Mouse (Mus musculus): ENCODE data around the gene Chsy1. TPM values are rescaled to one million over a fixed set of nuclear protein-coding genes. Genes with fewer than 3 reads are reported as not detected.
"Not testable (repeated sequence)": the region's sequence is repeated elsewhere in the genome, so short reads cannot be mapped to it uniquely, and the experiment has no call there.

Chsy1 gene
- polyA plus RNA-seq, 1 experiment from 2014 or later = 9.9 TPM

GRCm38 (mm10) chr7:66180260-66180659, 70.9 kb downstream of the Chsy1 start:
- WGBS = 86% methylated on average over 3 of the region's 3 CpGs
- Histone ChIP-seq H3K4me2 (no peak overlapping the region), H3K4me1 (no peaks in the 10 kb centered on the region), H3K9ac (replicated peaks) (no peak overlapping the region), H3K36me3 (peaks cover 4% of the 10 kb centered on the region; the same call in 1 of the 2 replicates), H3K27me3 (replicated peaks) (no peaks in the 10 kb centered on the region), H3K27ac (replicated peaks) (no peak overlapping the region), H3K9me3 (replicated peaks) (no peaks in the 10 kb centered on the region), H3K4me3 (replicated peaks) (no peak overlapping the region)
- ATAC-seq (ENCODE audit: low FRiP score) = no peak

- no peaks in the 10 kb centered on the region for H3K36me3 ChIP-seq
- 84% methylated on average over 10 of the region's 10 CpGs for WGBS
- H3K4me2 ChIP-seq = no peak overlapping the region
- no peak for ATAC-seq (ENCODE audit: low FRiP score)
- H3K27ac ChIP-seq (replicated peaks) = no peak overlapping the region
- no peaks in the 10 kb centered on the region for H3K9me3 ChIP-seq (replicated peaks)
- H3K27me3 ChIP-seq (replicated peaks) = no peaks in the 10 kb centered on the region
- H3K4me3 ChIP-seq (replicated peaks) = no peak overlapping the region
- H3K9ac ChIP-seq (replicated peaks) = no peak overlapping the region
- no peaks in the 10 kb centered on the region for H3K4me1 ChIP-seq
Measured at GRCm38 (mm10) chr7:66180711-66181365, 71.5 kb downstream of the Chsy1 start.

- WGBS = 87% methylated on average over 7 of the region's 7 CpGs
- Histone ChIP-seq H3K4me2 (no peak overlapping the region), H3K4me3 (replicated peaks) (no peak overlapping the region), H3K27me3 (replicated peaks) (no peaks in the 10 kb centered on the region), H3K9ac (replicated peaks) (no peak overlapping the region), H3K4me1 (no peaks in the 10 kb centered on the region), H3K9me3 (replicated peaks) (no peaks in the 10 kb centered on the region), H3K27ac (replicated peaks) (no peak overlapping the region), H3K36me3 (no peaks in the 10 kb centered on the region)
- ATAC-seq (ENCODE audit: low FRiP score) = no peak
Measured at GRCm38 (mm10) chr7:66182075-66182715, 72.9 kb downstream of the Chsy1 start.

GRCm38 (mm10) chr7:66183404-66183803, 74.1 kb downstream of the Chsy1 start:
- H3K27me3 ChIP-seq (replicated peaks) = no peaks in the 10 kb centered on the region
- H3K27ac ChIP-seq (replicated peaks) = no peak overlapping the region
- H3K36me3 ChIP-seq = no peaks in the 10 kb centered on the region
- no peak overlapping the region for H3K4me3 ChIP-seq (replicated peaks)
- H3K9ac ChIP-seq (replicated peaks) = no peak overlapping the region
- H3K9me3 ChIP-seq (replicated peaks) = no peaks in the 10 kb centered on the region
- 52% methylated on average over 8 of the region's 8 CpGs for WGBS
- H3K4me2 ChIP-seq = no peak overlapping the region
- ATAC-seq (ENCODE audit: low FRiP score) = no peak
- no peaks in the 10 kb centered on the region for H3K4me1 ChIP-seq

- ATAC-seq (ENCODE audit: low FRiP score) = no peak
- Histone ChIP-seq H3K4me2 (no peak overlapping the region), H3K36me3 (no peaks in the 10 kb centered on the region), H3K4me1 (no peaks in the 10 kb centered on the region), H3K4me3 (replicated peaks) (no peak overlapping the region), H3K27ac (replicated peaks) (no peak overlapping the region), H3K27me3 (replicated peaks) (no peaks in the 10 kb centered on the region), H3K9me3 (replicated peaks) (no peaks in the 10 kb centered on the region), H3K9ac (replicated peaks) (no peak overlapping the region)
- 87% methylated on average over 4 of the region's 4 CpGs for WGBS
Measured at GRCm38 (mm10) chr7:66184026-66184425, 74.7 kb downstream of the Chsy1 start.

GRCm38 (mm10) chr7:66185370-66185769, 76.1 kb downstream of the Chsy1 start:
- 87% methylated on average over 5 of the region's 5 CpGs for WGBS
- Histone ChIP-seq H3K27me3 (replicated peaks) (no peaks in the 10 kb centered on the region), H3K4me2 (no peak overlapping the region), H3K27ac (replicated peaks) (no peak overlapping the region), H3K4me1 (no peaks in the 10 kb centered on the region), H3K9ac (replicated peaks) (no peak overlapping the region), H3K4me3 (replicated peaks) (no peak overlapping the region), H3K36me3 (no peaks in the 10 kb centered on the region), H3K9me3 (replicated peaks) (no peaks in the 10 kb centered on the region)
- ATAC-seq (ENCODE audit: low FRiP score) = no peak

GRCm38 (mm10) chr7:66187581-66188231, 78.4 kb downstream of the Chsy1 start:
- Histone ChIP-seq H3K9ac (replicated peaks) (no peak overlapping the region), H3K27me3 (replicated peaks) (no peaks in the 10 kb centered on the region), H3K9me3 (replicated peaks) (no peaks in the 10 kb centered on the region), H3K4me3 (replicated peaks) (no peak overlapping the region), H3K27ac (replicated peaks) (no peak overlapping the region), H3K4me1 (no peaks in the 10 kb centered on the region), H3K4me2 (no peak overlapping the region), H3K36me3 (no peaks in the 10 kb centered on the region)
- 82% methylated on average over 4 of the region's 4 CpGs for WGBS
- ATAC-seq (ENCODE audit: low FRiP score) = no peak

- H3K4me1 ChIP-seq; H3K36me3 ChIP-seq; H3K9me3 ChIP-seq (replicated peaks); H3K9ac ChIP-seq (replicated peaks); H3K4me2 ChIP-seq; ATAC-seq (ENCODE audit: low FRiP score); H3K27ac ChIP-seq (replicated peaks); H3K4me3 ChIP-seq (replicated peaks); H3K27me3 ChIP-seq (replicated peaks): not testable (repeated sequence)
- WGBS = 90% methylated on average over 10 of the region's 10 CpGs
Measured at GRCm38 (mm10) chr7:66190385-66190784, 81.1 kb downstream of the Chsy1 start.

GRCm38 (mm10) chr7:66194511-66194910, 85.2 kb downstream of the Chsy1 start:
- no peaks in the 10 kb centered on the region for H3K27me3 ChIP-seq (replicated peaks)
- H3K27ac ChIP-seq (replicated peaks) = no peak overlapping the region
- H3K9me3 ChIP-seq (replicated peaks) = no peaks in the 10 kb centered on the region
- H3K4me3 ChIP-seq (replicated peaks) = no peak overlapping the region
- 77% methylated on average over 3 of the region's 3 CpGs for WGBS
- no peak overlapping the region for H3K4me2 ChIP-seq
- H3K9ac ChIP-seq (replicated peaks) = no peak overlapping the region
- H3K4me1 ChIP-seq = peaks cover 3% of the 10 kb centered on the region; the same call in 1 of the 2 replicates
- ATAC-seq (ENCODE audit: low FRiP score) = no peak
- no peaks in the 10 kb centered on the region for H3K36me3 ChIP-seq

- Histone ChIP-seq H3K9me3 (replicated peaks) (no peaks in the 10 kb centered on the region), H3K4me2 (no peak overlapping the region), H3K27ac (replicated peaks) (no peak overlapping the region), H3K36me3 (no peaks in the 10 kb centered on the region), H3K9ac (replicated peaks) (no peak overlapping the region), H3K27me3 (replicated peaks) (no peaks in the 10 kb centered on the region), H3K4me3 (replicated peaks) (no peak overlapping the region), H3K4me1 (peaks cover 8% of the 10 kb centered on the region)
- ATAC-seq (ENCODE audit: low FRiP score) = no peak
- WGBS = 86% methylated on average over 1 of the region's 1 CpGs
Measured at GRCm38 (mm10) chr7:66195881-66196280, 86.6 kb downstream of the Chsy1 start.

GRCm38 (mm10) chr7:66196609-66197445, 87.5 kb downstream of the Chsy1 start:
- Histone ChIP-seq H3K9me3 (replicated peaks) (no peaks in the 10 kb centered on the region), H3K27ac (replicated peaks) (no peak overlapping the region), H3K36me3 (no peaks in the 10 kb centered on the region), H3K9ac (replicated peaks) (no peak overlapping the region), H3K4me2 (no peak overlapping the region), H3K4me1 (peaks cover 13% of the 10 kb centered on the region), H3K4me3 (replicated peaks) (no peak overlapping the region), H3K27me3 (replicated peaks) (no peaks in the 10 kb centered on the region)
- no peak for ATAC-seq (ENCODE audit: low FRiP score)
- 79% methylated on average over 11 of the region's 11 CpGs for WGBS
